Mouse (Mus musculus): ENCODE data around the gene Exd2. TPM values are rescaled to one million over a fixed set of nuclear protein-coding genes. Genes with fewer than 3 reads are reported as not detected.

The Exd2 gene
- polyA plus RNA-seq (2012; ENCODE audit: low replicate concordance) = 1.2 and 2.3 TPM in 2 replicates

GRCm38 (mm10) chr12:80462942-80463651, at the start of gene Exd2:
Gene Exd2 (plus strand): TSS chr12:80463095.

GRCm38 (mm10) chr12:80436336-80436976, 26.4 kb upstream of the Exd2 start, which contains the start of gene Dcaf5:
Gene Dcaf5 (minus strand): TSS chr12:80436601.

GRCm38 (mm10) chr12:80517977-80518376, 55.1 kb downstream of the Exd2 start, which contains the start of gene Galnt16:
Gene Galnt16 (plus strand): TSS chr12:80518277.

Other genes with a start within 250 kb of the Exd2 start
- gene Actn1, start 202.7 kb upstream of the Exd2 start, polyA plus RNA-seq (2012; ENCODE audit: low replicate concordance) = 71.0 and 84.3 TPM in 2 replicates
- 8.7 and 10.3 TPM in 2 replicates for gene Dcaf5, start 26.5 kb upstream of the Exd2 start, polyA plus RNA-seq (2012; ENCODE audit: low replicate concordance)
- gene Galnt16, start 55.2 kb downstream of the Exd2 start, polyA plus RNA-seq (2012; ENCODE audit: low replicate concordance) = 0.08 TPM in 1 of 2 replicates, not detected in the other
- gene Slc39a9, start 180.8 kb downstream of the Exd2 start, polyA plus RNA-seq (2012; ENCODE audit: low replicate concordance) = 3.0 and 13.0 TPM in 2 replicates
- 2.7 and 18.9 TPM in 2 replicates for gene Erh, start 181.2 kb downstream of the Exd2 start, polyA plus RNA-seq (2012; ENCODE audit: low replicate concordance)
- gene Plekhd1, start 229.5 kb downstream of the Exd2 start, polyA plus RNA-seq (2012; ENCODE audit: low replicate concordance) = 0.06 and 0.13 TPM in 2 replicates